Mouse (Mus musculus) intestine, postnatal 0 days (tissue): ENCODE results near the gene Mtf1. TPM values are rescaled to one million over a fixed set of nuclear protein-coding genes. Genes with fewer than 3 reads are reported as not detected.
A peak's percentile ranks its signal among the peaks of the same experiment; 100 is the strongest.

Experiments
- ATAC-seq: fragments of 200-750 bp; cut with Nextera tagmentation; 2 replicates; pipeline ENCODE4 v1.8.0; 2017; ENCODE audit warnings: mild to moderate bottlenecking, moderate TSS enrichment, moderate library complexity
- H3K27ac ChIP-seq: fragments of 300-500 bp; sonication (generic); 2 replicates; pipeline ENCODE4 v1.5.1; 2014; ENCODE audit warnings: mild to moderate bottlenecking, low read depth, low read length, moderate library complexity
- H3K27me3 ChIP-seq: fragments of 300-500 bp; sonication (generic); replicated peaks from 2 replicates; pipeline ENCODE4 v1.6.1; 2014; ENCODE audit warnings: low read length, mixed read lengths; ENCODE audit not compliant: control insufficient read depth, insufficient read depth
- H3K36me3 ChIP-seq: fragments of 300-500 bp; sonication (generic); 2 replicates; pipeline ENCODE4 v1.6.1; 2014; ENCODE audit warnings: mild to moderate bottlenecking, moderate library complexity; ENCODE audit not compliant: control insufficient read depth, insufficient read depth
- H3K4me1 ChIP-seq: fragments of 300-500 bp; sonication (generic); replicated peaks from 2 replicates; pipeline ENCODE4 v1.6.1; 2014; ENCODE audit warnings: antibody characterized with exemption, low read length, mixed read lengths; ENCODE audit not compliant: control insufficient read depth, insufficient read depth
- H3K4me2 ChIP-seq: fragments of 300-500 bp; sonication (generic); replicated peaks from 2 replicates; pipeline ENCODE4 v1.6.1; 2014; ENCODE audit warnings: low read depth, mild to moderate bottlenecking, moderate library complexity
- H3K4me3 ChIP-seq: fragments of 300-500 bp; sonication (generic); 2 replicates; pipeline ENCODE4 v1.5.1; 2014; ENCODE audit warnings: low read depth, low read length
- H3K9ac ChIP-seq: fragments of 300-500 bp; sonication (generic); 2 replicates; pipeline ENCODE4 v1.6.1; 2014; ENCODE audit warnings: mild to moderate bottlenecking, low read depth, low read length
- H3K9me3 ChIP-seq: fragments of 300-500 bp; sonication (generic); 2 replicates; pipeline ENCODE4 v1.6.1; 2016; ENCODE audit warnings: mixed run types; ENCODE audit not compliant: control insufficient read depth
- CTCF ChIP-seq: sonication (generic); IDR thresholded peaks from 2 replicates; pipeline ENCODE4 v1.5.1; 2016; ENCODE audit warnings: low read depth, mild to moderate bottlenecking, control low read depth, antibody characterized with exemption, moderate library complexity
- WGBS: fragments of 180-500 bp; shearing (Covaris S2); extraction: QIAGEN DNeasy Blood & Tissue Kit; methylation state at CpG from one replicate; pipeline ENCODE4 v1.1.7; 2014; 5-methylcytosine and 5-hydroxymethylcytosine counted together
- polyA plus RNA-seq: library from polyadenylated mRNA; unstranded; fragments of >200 nt; fragmentation: Nextera tagmentation; extraction: Ambion mirVana; gene quantifications from 2 replicates; pipeline ENCODE4 v1.2.1, GENCODE M21; 2015

Gene Mtf1
- 10.4 and 11.5 TPM in 2 replicates for polyA plus RNA-seq

- ATAC-seq = peak; percentile 76
- Histone ChIP-seq H3K27me3 (no peaks in the 10 kb centered on the region), H3K4me2 (peak within 1 kb of the TSS; percentile 76), H3K4me3 (peak within 1 kb of the TSS; percentile 82), H3K36me3 (peaks cover 60% of the 10 kb centered on the region), H3K9ac (peak within 1 kb of the TSS; percentile 80), H3K9me3 (no peaks in the 10 kb centered on the region), H3K27ac (peak within 1 kb of the TSS; percentile 94), H3K4me1 (peaks cover 5% of the 10 kb centered on the region; the same call in 1 of the 2 replicates)
- WGBS = 3% methylated on average over 21 of the region's 21 CpGs
- peak; percentile 83 for TF ChIP-seq CTCF
Measured at GRCm38 (mm10) chr4:124801552-124802308, at the start of gene Mtf1. TSS of gene Mtf1 (plus strand) at chr4:124802104.

GRCm38 (mm10) chr4:124752281-124753199 lies 49.4 kb upstream of the Mtf1 start:
- 21% methylated on average over 15 of the region's 15 CpGs for WGBS
- peak; percentile 52 for TF ChIP-seq CTCF
- Histone ChIP-seq H3K4me2 (peak overlapping the region; percentile 82), H3K27me3 (no peaks in the 10 kb centered on the region), H3K4me1 (peaks cover 5% of the 10 kb centered on the region; the same call in 1 of the 2 replicates), H3K4me3 (peak overlapping the region; percentile 78), H3K9me3 (no peaks in the 10 kb centered on the region), H3K36me3 (no peaks in the 10 kb centered on the region), H3K27ac (peak overlapping the region; percentile 78), H3K9ac (peak overlapping the region; percentile 72)
- no peak for ATAC-seq

- H3K4me3 ChIP-seq = no peak overlapping the region
- no peaks in the 10 kb centered on the region for H3K27me3 ChIP-seq
- no peak for TF ChIP-seq CTCF
- H3K36me3 ChIP-seq = no peaks in the 10 kb centered on the region
- H3K4me2 ChIP-seq = no peak overlapping the region
- no peak overlapping the region; the same call in 1 of the 2 replicates for H3K27ac ChIP-seq
- H3K9ac ChIP-seq = no peak overlapping the region
- H3K9me3 ChIP-seq = no peaks in the 10 kb centered on the region
- ATAC-seq = no peak
- 37% methylated on average over 7 of the region's 7 CpGs for WGBS
- peaks cover 8% of the 10 kb centered on the region for H3K4me1 ChIP-seq
Measured at GRCm38 (mm10) chr4:124755526-124755925, 46.4 kb upstream of the Mtf1 start.

- Histone ChIP-seq H3K4me1 (peaks cover 2% of the 10 kb centered on the region), H3K9me3 (no peaks in the 10 kb centered on the region), H3K27me3 (no peaks in the 10 kb centered on the region), H3K4me3 (no peak overlapping the region), H3K9ac (no peak overlapping the region), H3K4me2 (0 out of 2 replicates have a peak overlapping the region, but pooled peaks have one; percentile 13), H3K27ac (peak overlapping the region; percentile 84), H3K36me3 (no peaks in the 10 kb centered on the region)
- 32% methylated on average over 7 of the region's 7 CpGs for WGBS
- no peak for TF ChIP-seq CTCF
- ATAC-seq = peak; percentile 77
Measured at GRCm38 (mm10) chr4:124759305-124759811, 42.5 kb upstream of the Mtf1 start.

- H3K27ac ChIP-seq = peak overlapping the region; percentile 1; the same call in 1 of the 2 replicates
- H3K4me3 ChIP-seq = no peak overlapping the region
- peaks cover 2% of the 10 kb centered on the region for H3K4me1 ChIP-seq
- H3K4me2 ChIP-seq = no peak overlapping the region
- H3K27me3 ChIP-seq = no peaks in the 10 kb centered on the region
- no peak overlapping the region for H3K9ac ChIP-seq
- no peaks in the 10 kb centered on the region for H3K36me3 ChIP-seq
- 21% methylated on average over 1 of the region's 1 CpGs for WGBS
- no peak for ATAC-seq
- no peaks in the 10 kb centered on the region for H3K9me3 ChIP-seq
- TF ChIP-seq CTCF = no peak
Measured at GRCm38 (mm10) chr4:124761201-124761600, 40.7 kb upstream of the Mtf1 start.
